Mouse (Mus musculus): ENCODE measurements at regions not wholly inside any gene's neighbourhood (a gene's known extent, or its start where the extent isn't known, plus 50 kb on each side); places are given as distances from the start of the nearest gene placed in this dataset.

DNA sequence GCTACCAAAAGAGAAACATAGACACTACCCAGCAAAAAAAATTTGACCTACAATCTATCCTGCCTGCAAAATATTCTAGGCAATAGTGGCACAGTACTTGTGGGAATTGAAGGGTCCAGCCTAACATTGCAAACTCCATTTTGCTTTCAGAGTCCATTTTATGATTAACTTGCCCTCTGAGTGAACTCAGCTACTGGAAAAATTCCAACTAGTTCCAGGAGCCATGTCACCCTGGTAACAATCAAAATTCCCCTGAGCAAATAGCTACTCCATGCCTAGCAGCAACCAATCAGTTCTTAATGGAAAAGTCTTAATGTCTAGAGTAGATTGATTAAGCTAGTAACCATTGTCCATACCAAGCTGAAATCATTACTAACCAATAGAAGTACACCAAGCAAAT is 104.3 kb upstream of the Ankrd50 start:
- TF ChIP-seq CTCF (IDR thresholded peaks at IDR 0.05; ENCODE audit: low read depth) (no peak), EP300 (IDR thresholded peaks at IDR 0.05; ENCODE audit: low read depth) (no peak)
